ENCODE assay signal across 8 mouse cellular contexts in the genomic region with DNA sequence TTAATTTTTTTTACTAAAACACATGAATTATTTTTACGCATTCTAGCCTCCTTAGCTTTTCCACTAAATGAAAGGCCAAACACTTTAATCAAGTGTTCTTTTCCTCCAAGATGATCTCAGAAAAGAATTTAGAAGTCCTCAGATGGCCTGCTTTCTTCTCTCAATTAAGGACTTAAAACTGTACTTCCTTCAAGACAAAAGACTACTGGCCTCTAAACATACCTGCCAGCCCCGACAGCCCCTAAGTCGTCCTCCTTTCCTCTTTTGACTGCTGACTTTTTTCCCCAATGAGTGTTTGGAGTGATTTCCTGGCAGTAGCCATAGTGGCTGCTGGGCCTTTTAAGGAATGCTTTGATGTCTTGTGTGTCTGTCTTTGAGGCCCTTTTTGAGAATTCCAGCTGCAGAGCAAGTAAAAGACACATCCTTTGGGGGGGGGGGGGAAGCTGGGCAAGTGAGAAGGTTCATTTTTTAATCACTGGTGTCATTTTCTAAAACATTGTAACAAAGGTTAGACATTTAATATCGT. TPM values are rescaled to one million over a fixed set of nuclear protein-coding genes. Genes with fewer than 3 reads are reported as not detected.
DNase-seq lines count a peak whose midpoint lies in the region; ATAC-seq and TF ChIP-seq lines count a peak whose summit lies in the region.

No protein-coding gene starts in this region.

- DNase-seq in heart, postnatal 25 days (ENCODE audit: low spot score) = no peak
- DNase-seq in ES-CJ7 (ENCODE audit: low read depth, low spot score) = peak; percentile 16
- no peak for DNase-seq in liver, embryonic 14.5 days (ENCODE audit: low read depth in 3 of 3, low spot score in 3 of 3)
- DNase-seq in gastrocnemius, adult 18-20 months (ENCODE audit: low spot score) = no peak
- DNase-seq in frontal cortex, postnatal 25 days (ENCODE audit: low spot score in 2 of 2) = no peak

- no peaks in the 10 kb centered on the region for H3K27me3 ChIP-seq in heart, embryonic 12.5 days (replicated peaks)
- no peaks in the 10 kb centered on the region for H3K27me3 ChIP-seq in forebrain, embryonic 13.5 days
- no peaks in the 10 kb centered on the region for H3K27me3 ChIP-seq in liver, embryonic 14.5 days (ENCODE audit: control insufficient read depth, insufficient read depth, low read length)
- H3K27me3 ChIP-seq in neural tube, embryonic 15.5 days (replicated peaks) = no peaks in the 10 kb centered on the region

- peak overlapping the region; percentile 71 for H3K4me2 ChIP-seq in heart, embryonic 12.5 days
- H3K4me2 ChIP-seq in forebrain, embryonic 13.5 days = peak overlapping the region; percentile 59
- peak overlapping the region; percentile 82 for H3K4me2 ChIP-seq in liver, embryonic 14.5 days (ENCODE audit: low read depth)
- peak overlapping the region; percentile 76 for H3K4me2 ChIP-seq in neural tube, embryonic 15.5 days

- intact Hi-C loops in heart, postnatal 25 days (cut with DNase I) = loop anchor here (5.0 to 10.0 kb wide), 2 partner anchors 346 to 594 kb away; a partner anchor contains a TSS

- TF ChIP-seq CTCF in liver, embryonic 14.5 days (IDR thresholded peaks at IDR 0.05; ENCODE audit: low read depth) = no peak

- WGBS in heart, embryonic 12.5 days = 29% methylated on average over 4 of the region's 4 CpGs
- 10% methylated on average over 4 of the region's 4 CpGs for WGBS in forebrain, embryonic 13.5 days
- 39% methylated on average over 4 of the region's 4 CpGs for WGBS in liver, embryonic 14.5 days (ENCODE audit: insufficient replicate concordance)
- 10% methylated on average over 4 of the region's 4 CpGs for WGBS in neural tube, embryonic 15.5 days

- no peak for ATAC-seq in heart, embryonic 12.5 days (ENCODE audit: insufficient number of reproducible peaks, low FRiP score)
- ATAC-seq in forebrain, embryonic 13.5 days = no peak
- ATAC-seq in liver, embryonic 14.5 days (ENCODE audit: insufficient read depth) = no peak
- ATAC-seq in neural tube, embryonic 15.5 days (ENCODE audit: low FRiP score) = no peak

- peaks cover 4% of the 10 kb centered on the region for H3K4me1 ChIP-seq in heart, embryonic 12.5 days (replicated peaks)
- H3K4me1 ChIP-seq in forebrain, embryonic 13.5 days = peaks cover 27% of the 10 kb centered on the region
- H3K4me1 ChIP-seq in liver, embryonic 14.5 days (replicated peaks; ENCODE audit: control insufficient read depth in 2 of 2, insufficient read depth in 2 of 2, low read length in 1 of 2) = peaks cover 0 to 7% of the 10 kb centered on the region in 2 experiments; a peak in 2 of 4 replicates
- peaks cover 20% of the 10 kb centered on the region for H3K4me1 ChIP-seq in neural tube, embryonic 15.5 days

- TF ChIP-seq EP300 in liver, embryonic 14.5 days (IDR thresholded peaks at IDR 0.05; ENCODE audit: low read depth) = no peak

- H3K27ac ChIP-seq in heart, embryonic 12.5 days (ENCODE audit: poor library complexity, severe bottlenecking) = no peak overlapping the region
- H3K27ac ChIP-seq in forebrain, embryonic 13.5 days = no peak overlapping the region
- H3K27ac ChIP-seq in liver, embryonic 14.5 days = no peak overlapping the region
- H3K27ac ChIP-seq in neural tube, embryonic 15.5 days (replicated peaks) = no peak overlapping the region

- H3K9ac ChIP-seq in heart, embryonic 12.5 days = peak overlapping the region; percentile 44
- H3K9ac ChIP-seq in forebrain, embryonic 13.5 days = peak overlapping the region; percentile 54; the same call in 1 of the 2 replicates
- peak overlapping the region; percentile 50 for H3K9ac ChIP-seq in liver, embryonic 14.5 days (replicated peaks)
- 0 out of 2 replicates have a peak overlapping the region, but pooled peaks have one; percentile 12 for H3K9ac ChIP-seq in neural tube, embryonic 15.5 days (replicated peaks)

- no peaks in the 10 kb centered on the region for H3K9me3 ChIP-seq in heart, embryonic 12.5 days (replicated peaks)
- no peaks in the 10 kb centered on the region for H3K9me3 ChIP-seq in forebrain, embryonic 13.5 days (replicated peaks)
- H3K9me3 ChIP-seq in liver, embryonic 14.5 days (ENCODE audit: control insufficient read depth, low read length) = no peaks in the 10 kb centered on the region
- no peaks in the 10 kb centered on the region for H3K9me3 ChIP-seq in neural tube, embryonic 15.5 days (replicated peaks)

- H3K4me3 ChIP-seq in heart, embryonic 12.5 days = peak overlapping the region; percentile 42
- peak overlapping the region; percentile 81 for H3K4me3 ChIP-seq in forebrain, embryonic 13.5 days
- H3K4me3 ChIP-seq in liver, embryonic 14.5 days (ENCODE audit: insufficient read depth in 1 of 2, low read depth in 2 of 2, low read length in 2 of 2) = peak overlapping the region; percentile 82 to 94
- peak overlapping the region; percentile 28 for H3K4me3 ChIP-seq in neural tube, embryonic 15.5 days (replicated peaks)

- no peaks in the 10 kb centered on the region for H3K36me3 ChIP-seq in heart, embryonic 12.5 days
- H3K36me3 ChIP-seq in forebrain, embryonic 13.5 days (ENCODE audit: poor library complexity, severe bottlenecking) = no peaks in the 10 kb centered on the region
- no peaks in the 10 kb centered on the region for H3K36me3 ChIP-seq in liver, embryonic 14.5 days (replicated peaks; ENCODE audit: control insufficient read depth, insufficient read depth, low read depth)
- H3K36me3 ChIP-seq in neural tube, embryonic 15.5 days = no peaks in the 10 kb centered on the region

RNA-seq across cellular contexts. Expression of a gene that starts 1.3 kb away (rescaled TPM):
- 7.2 and 7.9 TPM in 2 replicates for polyA plus RNA-seq in heart, embryonic 12.5 days (2016; fragmentation: Nextera tagmentation; extraction: Ambion mirVana)
- 10 to 100 TPM; 21.0 to 23.0 TPM for total RNA-seq in heart, postnatal 25 days (2021)
- 4.4 and 5.2 TPM in 2 replicates for polyA plus RNA-seq in forebrain, embryonic 13.5 days (2015; fragmentation: Nextera tagmentation; extraction: Ambion mirVana)
- 1.3 and 1.9 TPM in 2 replicates for polyA plus RNA-seq in liver, embryonic 14.5 days (2012; rRNA removed)
- polyA plus RNA-seq in liver, embryonic 14.5 days (2014; fragmentation: Nextera tagmentation; extraction: Ambion mirVana) = 3.3 and 4.7 TPM in 2 replicates
- polyA plus RNA-seq in neural tube, embryonic 15.5 days (2015; fragmentation: Nextera tagmentation; extraction: Ambion mirVana) = 4.6 and 5.0 TPM in 2 replicates
- total RNA-seq in gastrocnemius, adult 18-20 months (2021) = 10 to 100 TPM; 18.2 to 18.8 TPM

RNA-seq across cellular contexts. Expression of a gene that starts 35.9 kb away (rescaled TPM):
- not detected in 2 replicates for polyA plus RNA-seq in heart, embryonic 12.5 days (2016; fragmentation: Nextera tagmentation; extraction: Ambion mirVana)
- total RNA-seq in heart, postnatal 25 days (2021) = not detected
- 1.3 and 1.7 TPM in 2 replicates for polyA plus RNA-seq in forebrain, embryonic 13.5 days (2015; fragmentation: Nextera tagmentation; extraction: Ambion mirVana)
- polyA plus RNA-seq in liver, embryonic 14.5 days (2012; rRNA removed) = not detected in 2 replicates
- polyA plus RNA-seq in liver, embryonic 14.5 days (2014; fragmentation: Nextera tagmentation; extraction: Ambion mirVana) = not detected in 2 replicates
- polyA plus RNA-seq in neural tube, embryonic 15.5 days (2015; fragmentation: Nextera tagmentation; extraction: Ambion mirVana) = 1.4 and 1.7 TPM in 2 replicates
- total RNA-seq in gastrocnemius, adult 18-20 months (2021) = not detected

Comparison
In these comparisons a context has a peak if more than half of its experiments do, and no peak if none do; other contexts are left out.
1. H3K4me3 ChIP-seq: peak in every context shown above with its lines; median percentile 88 in liver, embryonic 14.5 days; 81 in forebrain, embryonic 13.5 days; 42 in heart, embryonic 12.5 days; 28 in neural tube, embryonic 15.5 days.